Comparison of ENCODE assay signal across 14 mouse cellular contexts in the genomic region with DNA sequence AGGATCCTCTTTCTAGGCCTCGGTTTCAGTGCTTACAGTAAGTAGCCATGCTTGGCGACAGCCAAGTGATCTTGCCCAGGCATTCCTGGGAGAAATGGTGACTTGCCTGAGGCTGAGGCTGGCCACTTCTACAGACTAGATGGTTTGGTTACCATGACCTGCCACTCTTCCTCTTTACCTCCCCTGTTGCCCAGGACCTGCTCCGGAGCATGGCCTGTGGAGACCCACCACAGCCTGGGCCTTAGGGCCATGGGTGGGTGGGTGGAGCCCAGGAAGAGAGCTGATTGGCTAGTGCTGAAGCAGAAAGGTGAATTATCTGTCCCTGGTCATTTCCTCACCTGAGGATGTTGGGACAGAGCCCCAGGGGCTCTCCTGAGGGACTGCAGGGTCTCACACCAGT. TPM values are rescaled to one million over a fixed set of nuclear protein-coding genes. Genes with fewer than 3 reads are reported as not detected.
DNase-seq lines count a peak whose midpoint lies in the region; ATAC-seq and TF ChIP-seq lines count a peak whose summit lies in the region.
"Had no signal": no experiment of that assay in that cellular context is flagged by ENCODE, and none has a peak within 500 bp of the region (broad histone marks: within the 10 kb centered on the region; RNA-seq: fewer than 3 reads in every experiment).

No protein-coding gene starts in this region.

- H3K4me2 ChIP-seq in intestine, embryonic 14.5 days (ENCODE audit: low read length), result no peak overlapping the region
- H3K4me2 ChIP-seq in intestine, postnatal 0 days (replicated peaks; ENCODE audit: low read depth), result no peak overlapping the region
- H3K4me2 ChIP-seq: embryonic facial prominence, embryonic 12.5 days had no signal

- H3K36me3 ChIP-seq in intestine, embryonic 14.5 days (ENCODE audit: control insufficient read depth, insufficient read depth, low read length), result no peaks in the 10 kb centered on the region
- H3K36me3 ChIP-seq in intestine, postnatal 0 days (ENCODE audit: control insufficient read depth, insufficient read depth), result no peaks in the 10 kb centered on the region
- H3K36me3 ChIP-seq in spleen, adult 2 months (ENCODE audit: control insufficient read depth, insufficient read depth, low read length), result no peaks in the 10 kb centered on the region
- H3K36me3 ChIP-seq: embryonic facial prominence, embryonic 12.5 days had no signal

- no peak for DNase-seq in gastrocnemius, adult 2 months
- DNase-seq in gastrocnemius, postnatal 4 days (ENCODE audit: low spot score in 2 of 2), result no peak
- no peak for DNase-seq in intestine, embryonic 14.5 days (ENCODE audit: low spot score)
- no peak for DNase-seq in spleen, adult 2 months (ENCODE audit: low read depth in 1 of 2, low spot score in 2 of 2)
- DNase-seq in spleen, adult 18-20 months, result no peak
- no peak for DNase-seq in right cerebral cortex, postnatal 10 days (ENCODE audit: low spot score in 2 of 2)
- DNase-seq: adrenal gland, adult 8-10 months; cerebellum, postnatal 25 days; lung, adult 18-20 months had no signal

- H3K27me3 ChIP-seq in intestine, embryonic 14.5 days (replicated peaks; ENCODE audit: control insufficient read depth, insufficient read depth, low read length), result no peaks in the 10 kb centered on the region
- H3K27me3 ChIP-seq in intestine, postnatal 0 days (replicated peaks; ENCODE audit: control insufficient read depth, insufficient read depth, low read length), result no peaks in the 10 kb centered on the region
- H3K27me3 ChIP-seq in spleen, adult 2 months (ENCODE audit: control insufficient read depth, insufficient read depth, low read length), result no peaks in the 10 kb centered on the region

- peak overlapping the region; percentile 57 for H3K27ac ChIP-seq in gastrocnemius, adult 2 months
- peak overlapping the region; percentile 58; the same call in 1 of the 2 replicates for H3K27ac ChIP-seq in intestine, embryonic 14.5 days (ENCODE audit: low read depth)
- H3K27ac ChIP-seq in intestine, postnatal 0 days (ENCODE audit: low read depth, low read length), result no peak overlapping the region
- peak overlapping the region; percentile 93 for H3K27ac ChIP-seq in spleen, adult 2 months (ENCODE audit: insufficient read depth, low read length)

- TF ChIP-seq POLR2A in spleen, adult 2 months (IDR thresholded peaks at IDR 0.05; ENCODE audit: low read depth, low read length), result no peak

- H3K4me3 ChIP-seq in gastrocnemius, adult 2 months, result no peak overlapping the region
- H3K4me3 ChIP-seq in intestine, embryonic 14.5 days (ENCODE audit: low read depth, low read length), result no peak overlapping the region
- H3K4me3 ChIP-seq in intestine, postnatal 0 days (ENCODE audit: low read depth, low read length), result no peak overlapping the region
- H3K4me3 ChIP-seq in spleen, adult 2 months (ENCODE audit: extremely low read depth, insufficient read depth, insufficient read length), result no peak overlapping the region
- H3K4me3 ChIP-seq: embryonic facial prominence, embryonic 12.5 days; myocyte had no signal

- H3K9ac ChIP-seq in intestine, embryonic 14.5 days (ENCODE audit: low read length), result no peak overlapping the region
- no peak overlapping the region for H3K9ac ChIP-seq in intestine, postnatal 0 days (ENCODE audit: low read depth, low read length)
- H3K9ac ChIP-seq: embryonic facial prominence, embryonic 12.5 days had no signal

- H3K4me1 ChIP-seq in intestine, embryonic 14.5 days (replicated peaks; ENCODE audit: control insufficient read depth, insufficient read depth, low read length), result peaks cover 47% of the 10 kb centered on the region
- H3K4me1 ChIP-seq in intestine, postnatal 0 days (replicated peaks; ENCODE audit: control insufficient read depth, insufficient read depth, low read length), result no peaks in the 10 kb centered on the region
- peaks cover 60% of the 10 kb centered on the region; the same call in 1 of the 2 replicates for H3K4me1 ChIP-seq in spleen, adult 2 months (ENCODE audit: control insufficient read depth, insufficient read depth, insufficient read length)

- H3K9me3 ChIP-seq in intestine, embryonic 14.5 days (ENCODE audit: control insufficient read depth, low read length), result no peaks in the 10 kb centered on the region
- H3K9me3 ChIP-seq in intestine, postnatal 0 days (ENCODE audit: control insufficient read depth), result no peaks in the 10 kb centered on the region
- H3K9me3 ChIP-seq: embryonic facial prominence, embryonic 12.5 days had no signal

- no peak for TF ChIP-seq CTCF in gastrocnemius, adult 2 months (IDR thresholded peaks at IDR 0.05)
- no peak for TF ChIP-seq CTCF in intestine, postnatal 0 days (IDR thresholded peaks at IDR 0.05; ENCODE audit: low read depth)
- no peak for TF ChIP-seq CTCF in spleen, adult 2 months (IDR thresholded peaks at IDR 0.05; ENCODE audit: extremely low read depth, insufficient read depth, insufficient read length, insufficient replicate concordance)

- WGBS in intestine, embryonic 14.5 days, result 52% methylated on average over 3 of the region's 3 CpGs
- 76% methylated on average over 3 of the region's 3 CpGs for WGBS in intestine, postnatal 0 days
- 68% methylated on average over 3 of the region's 3 CpGs for WGBS in spleen, adult 2 months

- no peak for ATAC-seq in intestine, embryonic 14.5 days (replicated peaks; ENCODE audit: low FRiP score, low TSS enrichment, low read depth)
- no peak for ATAC-seq in intestine, postnatal 0 days
- ATAC-seq in cerebellum, adult (ENCODE audit: insufficient number of reproducible peaks, low FRiP score, low TSS enrichment), result no peak
- ATAC-seq: inflammation-experienced regulatory T-cells, adult 6 months had no signal

- intact Hi-C loops in gastrocnemius, adult 2 months (cut with DNase I), result loop anchor here (2.0 kb wide), 1 partner anchor 25 kb away; no protein-coding TSS in a partner anchor

RNA-seq across cellular contexts. Expression of gene Crb2, which starts 8.3 kb away (rescaled TPM):
- total RNA-seq in gastrocnemius, adult 2 months (2021), result not detected
- total RNA-seq in gastrocnemius, postnatal 4 days (2021), result under 1 TPM; 0.37 to 0.70 TPM
- 3.6 and 4.2 TPM in 2 replicates for polyA plus RNA-seq in intestine, embryonic 14.5 days (2014; fragmentation: Nextera tagmentation; extraction: Ambion mirVana)
- 0.51 and 0.60 TPM in 2 replicates for polyA plus RNA-seq in intestine, postnatal 0 days (2015; fragmentation: Nextera tagmentation; extraction: Ambion mirVana)
- 0.15 and 0.53 TPM in 2 replicates for polyA plus RNA-seq in spleen, adult 2 months (2012; rRNA removed)
- polyA plus RNA-seq: inflammation-experienced regulatory T-cells, adult 6 months; myocyte had no signal
